Mouse (Mus musculus): ENCODE data around the gene Adgrg4.

GRCm38 (mm10) chrX:57042774-57043173 lies 172.8 kb downstream of the Adgrg4 start, which contains the start of gene Brs3:
- TF ChIP-seq CTCF (IDR thresholded peaks at IDR 0.05; ENCODE audit: extremely low read depth, insufficient read depth, low read length) = no peak
- no peak for TF ChIP-seq POLR2A (IDR thresholded peaks at IDR 0.05; ENCODE audit: extremely low read depth, insufficient read depth, low read length)

All from cortical plate, adult 2 months (tissue).